Mouse (Mus musculus): Measurements from ENCODE around the gene Nxn.
A peak's percentile ranks its signal among the peaks of the same experiment; 100 is the strongest.

The Nxn gene

DNA sequence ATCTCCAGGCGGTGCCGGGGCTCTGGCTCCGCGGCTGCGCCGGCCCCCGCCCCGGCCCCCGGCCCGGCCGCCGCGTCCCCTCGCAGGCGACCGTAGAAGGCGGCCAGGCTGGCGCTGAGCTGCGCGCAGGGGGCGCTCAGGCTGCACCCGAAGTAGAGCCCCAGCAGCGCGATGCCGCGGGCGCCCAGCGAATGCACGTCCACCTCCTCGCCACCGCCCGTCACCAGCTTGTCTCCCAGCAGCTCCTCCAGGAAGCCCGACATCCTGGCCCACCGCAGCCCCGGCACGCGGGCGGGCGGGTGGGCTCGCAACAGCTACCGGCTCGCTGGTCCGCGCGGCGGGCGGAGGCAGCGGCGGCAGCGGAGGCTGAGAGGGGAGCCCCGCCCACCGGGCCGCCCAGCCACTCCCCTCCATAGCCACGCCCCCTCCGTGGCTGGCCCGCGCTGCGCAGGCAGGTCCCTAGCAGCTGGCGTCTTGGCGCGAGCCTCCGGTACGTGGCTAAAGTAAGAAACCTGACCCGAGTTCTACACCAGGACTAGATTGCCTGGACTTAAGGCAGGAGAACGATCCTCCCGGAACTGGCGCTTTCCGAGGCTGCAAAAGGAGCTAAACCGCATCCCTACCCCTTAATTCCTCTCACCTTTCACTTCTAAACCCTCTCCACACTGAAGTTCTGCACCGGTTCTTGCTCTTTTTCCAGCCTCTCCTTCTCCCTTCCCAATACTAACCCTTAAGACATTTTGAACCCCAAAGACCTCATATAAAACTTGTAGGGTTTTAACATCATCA, at the start of gene Nxn:
TSS of gene Nxn (minus strand) at position 343 of the 789 bp plus-strand sequence.
- DNase-seq (ENCODE audit: low spot score), result peak; percentile 96

DNA sequence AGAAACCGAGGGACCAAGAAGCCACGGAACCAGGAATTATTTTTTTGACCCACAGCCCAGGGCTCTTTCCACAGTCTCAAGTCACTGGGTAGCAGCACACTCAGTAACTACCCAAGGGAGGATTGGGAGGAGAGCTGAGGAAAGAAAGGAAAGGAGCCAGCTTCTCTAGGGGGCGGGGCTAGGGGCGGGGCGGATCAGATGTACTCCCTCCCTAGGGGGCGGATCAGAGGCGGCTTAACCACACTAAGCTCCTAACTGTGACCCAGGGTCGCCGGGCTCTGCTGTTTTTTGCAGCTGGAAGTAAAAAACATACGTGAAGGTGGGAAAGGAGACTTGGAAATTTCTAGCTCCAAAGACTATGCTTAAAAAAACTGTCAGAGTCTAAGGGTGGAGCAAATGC, 47.3 kb upstream of the Nxn start:
- no peak for DNase-seq (ENCODE audit: low spot score)

DNA sequence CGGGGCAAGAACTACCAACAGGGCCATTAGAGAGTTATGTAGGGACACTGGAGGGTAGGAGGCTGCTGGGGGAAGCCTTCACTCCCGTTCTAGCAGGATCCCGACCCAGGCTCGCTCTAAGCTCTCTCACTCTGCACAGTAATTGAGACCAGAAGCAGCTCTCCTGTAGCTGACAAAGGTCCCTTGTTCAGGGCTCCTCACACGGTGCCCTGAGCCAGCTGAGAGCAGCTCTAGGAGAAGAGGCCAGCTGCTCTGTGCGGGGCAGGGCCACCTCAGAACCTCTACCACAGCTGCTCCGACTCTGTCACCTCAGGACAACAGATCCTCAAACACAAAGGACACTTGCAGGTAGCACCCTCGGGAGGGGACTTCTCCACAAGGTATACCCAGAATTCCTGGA, 46.5 kb upstream of the Nxn start:
- no peak for DNase-seq (ENCODE audit: low spot score)

DNA sequence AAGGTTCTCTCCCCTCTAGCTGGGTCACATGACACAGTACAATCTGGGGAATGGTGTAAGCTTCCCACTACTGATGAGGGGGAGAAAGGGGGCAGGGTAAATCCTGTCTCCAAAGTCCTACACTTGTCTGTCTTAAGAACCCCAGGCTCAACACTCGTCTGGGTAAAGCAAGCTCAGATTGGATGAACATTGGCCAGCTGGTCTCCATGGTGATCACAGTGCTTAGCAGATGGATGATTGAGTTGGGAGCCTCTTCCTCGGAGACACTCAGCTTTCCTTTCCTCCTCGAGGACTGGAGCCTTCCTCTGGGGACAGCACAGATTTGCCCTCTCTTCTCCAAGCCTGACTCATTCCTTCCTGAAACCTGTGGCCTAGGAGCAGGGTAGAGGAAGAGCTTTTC, 40.7 kb upstream of the Nxn start:
- DNase-seq (ENCODE audit: low spot score), result no peak

DNA sequence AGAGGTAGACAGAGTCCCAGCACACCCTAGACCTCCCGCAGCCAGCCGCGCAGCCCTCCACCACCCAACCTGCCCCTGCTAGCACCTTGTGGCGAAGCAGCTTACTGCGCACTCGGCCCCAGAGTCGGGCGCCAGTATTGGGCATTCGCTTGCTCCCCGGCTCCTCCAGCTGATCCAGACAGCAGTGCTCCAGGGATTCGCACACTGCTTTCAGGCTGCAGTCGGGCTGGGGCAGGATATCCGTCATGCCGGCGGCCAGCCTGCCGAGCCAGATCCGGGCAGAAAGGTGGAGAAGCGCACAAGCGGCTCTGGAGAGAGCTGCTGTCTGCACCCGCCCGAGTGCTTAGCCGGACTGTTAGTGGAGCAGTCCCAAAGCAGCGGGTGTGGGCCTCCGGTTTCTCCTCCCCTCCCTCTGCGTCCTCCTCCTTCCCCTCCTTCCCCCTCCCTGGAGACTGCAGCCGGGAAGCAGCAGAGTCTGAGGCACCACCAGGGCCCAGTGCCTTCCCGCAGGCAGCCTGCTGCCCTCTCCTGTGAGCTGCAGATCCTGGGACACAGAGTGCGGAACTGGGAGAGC, 38.0 kb upstream of the Nxn start:
- peak; percentile 66 for DNase-seq (ENCODE audit: low spot score)

DNA sequence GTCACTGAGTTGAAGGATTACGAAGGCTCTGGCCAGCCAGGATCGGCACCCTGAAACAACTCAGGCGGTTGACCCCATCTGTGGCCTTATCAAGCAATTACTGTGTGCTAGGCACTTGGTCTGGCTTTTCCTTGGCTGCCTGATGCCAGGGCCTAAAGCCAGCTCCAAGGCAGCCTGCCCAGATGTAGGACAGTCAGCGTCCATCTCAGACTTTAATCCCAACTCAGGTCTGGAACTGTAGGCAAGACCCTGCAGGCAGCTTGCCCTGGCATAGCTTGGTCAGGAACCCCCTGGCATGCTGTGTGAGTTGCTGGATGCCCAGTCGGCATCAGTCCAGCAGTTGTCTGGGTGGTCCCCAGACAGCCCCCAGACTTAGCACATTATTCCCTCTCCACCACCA, 37.1 kb upstream of the Nxn start:
- DNase-seq (ENCODE audit: low spot score), result no peak

DNA sequence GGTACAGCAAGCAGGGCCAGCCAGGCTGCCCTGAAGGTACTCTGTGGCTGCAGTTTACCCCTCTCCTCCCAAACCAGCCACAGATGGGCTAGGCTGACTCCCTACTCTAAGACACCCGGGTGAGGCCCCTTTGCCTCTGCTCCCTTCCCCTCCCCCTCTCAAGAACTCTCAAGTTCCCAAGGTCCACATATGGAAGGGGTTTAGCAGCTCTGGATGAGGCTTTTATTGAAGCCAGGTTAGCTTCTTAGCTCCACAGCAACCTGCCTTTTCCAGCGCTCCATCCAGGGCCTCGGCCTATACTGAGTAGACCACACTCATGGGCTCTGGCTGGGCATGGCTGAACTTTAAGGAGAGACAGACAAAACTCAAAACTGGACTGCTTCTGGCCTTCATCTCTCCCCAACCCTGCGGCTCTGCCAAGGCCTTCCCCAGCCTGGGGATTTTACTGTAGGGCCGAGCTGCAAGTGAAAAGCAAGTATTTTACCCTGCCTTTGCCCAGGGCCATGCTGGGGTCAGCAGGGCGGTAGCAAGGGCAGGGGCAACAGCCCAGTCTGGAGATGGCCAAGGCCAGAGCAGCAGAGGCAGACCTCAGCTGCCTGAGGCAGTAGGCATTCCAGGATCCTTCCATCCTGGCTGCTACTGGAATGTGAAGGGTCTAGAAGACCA, 31.2 kb upstream of the Nxn start:
- no peak for DNase-seq (ENCODE audit: low spot score)

DNA sequence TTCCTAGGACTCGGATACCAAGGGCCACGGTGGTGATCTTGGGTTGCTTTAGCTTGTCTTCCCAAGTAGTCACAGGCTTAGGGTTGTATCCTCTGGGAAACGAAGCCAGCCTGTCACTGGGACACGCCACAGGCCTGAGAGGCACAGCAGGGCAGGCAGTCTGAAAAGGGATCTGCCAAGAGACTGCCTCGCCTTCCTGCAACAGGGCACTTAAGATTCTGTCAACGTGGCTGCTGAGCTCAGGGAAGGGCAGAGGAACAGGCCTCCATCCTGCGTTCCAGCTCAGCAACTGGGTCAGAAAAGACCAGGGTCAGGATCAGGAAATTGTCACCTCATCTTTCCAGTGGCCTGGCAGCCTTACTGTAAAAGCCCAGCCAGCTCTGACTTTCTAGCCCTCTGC, 30.6 kb upstream of the Nxn start:
- DNase-seq (ENCODE audit: low spot score), result no peak

DNA sequence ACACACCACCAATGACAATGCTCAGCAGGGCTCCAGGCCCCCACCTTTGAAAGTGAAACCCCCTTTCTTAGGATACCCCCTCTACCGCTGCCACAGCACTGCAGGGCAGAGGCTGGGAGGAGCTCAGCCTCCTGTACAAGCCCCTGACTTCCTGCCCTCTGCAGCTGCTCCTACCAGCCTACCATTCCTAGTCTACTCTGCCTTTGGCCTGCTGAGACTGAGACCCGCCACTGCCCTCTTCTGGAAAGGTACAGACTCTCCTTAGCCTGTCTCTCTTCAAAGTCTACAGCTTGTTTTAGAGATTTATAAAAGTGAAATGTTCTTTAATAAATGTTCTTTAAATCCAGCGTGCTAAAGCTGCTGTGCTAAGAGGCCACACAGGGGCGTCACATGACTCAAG, 30.1 kb upstream of the Nxn start:
- DNase-seq (ENCODE audit: low spot score), result no peak

DNA sequence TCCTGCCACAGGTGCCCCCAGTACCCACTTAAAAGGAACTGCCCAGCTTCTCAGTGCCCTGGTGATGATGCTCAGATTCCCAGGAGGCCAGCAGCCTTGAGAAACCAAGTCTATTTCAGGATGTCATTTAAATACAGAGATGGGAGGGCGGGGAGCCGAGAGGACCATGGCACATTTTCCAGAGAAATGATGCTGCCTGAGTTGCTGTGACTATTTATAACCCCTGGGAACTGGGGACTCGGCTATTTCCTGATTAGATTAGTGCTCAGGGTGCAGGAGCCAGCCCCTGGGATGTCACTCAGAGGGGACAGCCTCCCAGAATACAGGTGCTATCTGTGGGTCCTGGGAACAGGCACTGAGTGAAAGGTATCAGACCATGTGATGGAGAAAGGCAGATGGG, 28.8 kb upstream of the Nxn start:
- no peak for DNase-seq (ENCODE audit: low spot score)

DNA sequence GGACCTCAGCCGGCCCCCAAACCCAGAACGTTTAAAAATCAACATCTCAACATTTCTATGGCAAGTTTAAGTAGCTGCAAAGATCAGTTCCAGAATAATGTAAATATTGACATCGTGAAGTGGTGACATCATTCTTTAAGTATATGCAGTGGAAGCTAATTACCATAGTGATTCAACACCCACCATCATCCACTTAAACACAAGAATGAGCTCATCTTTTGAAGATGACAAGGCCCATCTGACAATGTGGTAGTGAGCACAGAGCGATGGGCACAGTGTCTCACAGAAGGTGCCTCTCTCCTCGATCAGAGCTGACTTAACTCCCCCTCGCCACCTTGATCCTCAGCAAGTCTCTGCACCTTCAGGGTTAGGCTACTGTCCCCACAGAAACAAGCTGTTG, 26.8 kb upstream of the Nxn start:
- no peak for DNase-seq (ENCODE audit: low spot score)

DNA sequence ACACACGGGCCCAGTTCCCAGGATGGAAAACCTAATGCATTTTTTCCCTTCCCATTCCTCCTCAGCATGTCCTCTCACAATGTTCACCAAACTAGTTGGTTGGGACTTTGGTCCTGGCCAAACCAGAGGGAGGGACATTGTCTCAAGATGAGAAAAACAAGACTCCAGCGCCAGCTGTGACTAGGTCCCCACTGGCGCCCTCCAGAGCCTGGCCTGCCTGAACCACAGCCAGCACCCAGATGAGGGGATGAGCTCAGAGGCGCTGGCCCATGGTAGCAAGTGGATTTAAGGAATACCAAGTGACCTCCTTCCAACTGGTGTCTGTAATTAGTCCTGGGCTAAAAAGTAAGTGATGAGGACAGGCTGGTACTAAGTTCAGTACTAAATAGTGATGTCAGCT, 22.0 kb upstream of the Nxn start:
- no peak for DNase-seq (ENCODE audit: low spot score)

DNA sequence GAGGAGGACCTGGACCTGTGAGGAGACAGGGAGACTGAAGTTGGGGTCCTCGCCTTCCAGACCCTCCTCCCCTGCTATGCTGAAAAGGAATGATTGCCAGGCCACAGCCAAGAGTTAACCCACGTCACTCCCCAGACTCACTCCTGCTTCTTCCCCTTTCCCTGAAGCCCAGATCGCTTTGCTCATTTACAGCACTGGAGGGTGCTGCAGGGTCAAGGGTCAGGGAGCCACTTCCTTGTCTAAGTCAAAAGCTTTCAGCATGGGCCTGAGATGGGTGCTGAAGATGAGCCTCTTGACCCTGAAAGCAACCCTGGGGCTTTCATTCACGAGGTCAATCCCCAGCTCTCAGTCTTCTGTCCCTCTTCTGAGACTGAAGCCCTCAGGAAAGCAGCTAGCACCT, 20.2 kb upstream of the Nxn start:
- peak; percentile 64 for DNase-seq (ENCODE audit: low spot score)

DNA sequence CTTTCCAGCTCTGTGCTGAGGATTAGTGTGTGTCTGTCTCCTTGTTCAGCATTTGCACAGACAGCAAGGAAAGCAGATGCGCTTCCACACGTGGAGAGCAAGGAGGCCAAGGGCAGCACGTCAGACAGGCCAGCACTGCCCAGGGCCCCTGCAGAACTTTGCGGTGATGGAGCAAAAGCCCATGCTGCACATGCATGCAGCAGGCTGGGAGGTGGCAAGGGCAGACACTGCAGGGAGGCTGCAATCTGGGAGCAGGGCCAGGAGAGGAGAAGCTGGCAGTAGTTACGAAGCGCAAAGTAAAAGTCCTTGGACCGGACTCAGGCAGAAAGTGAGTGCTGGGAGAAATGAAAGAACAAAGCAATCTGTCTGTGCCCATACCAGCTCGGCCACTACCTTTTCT, 19.5 kb upstream of the Nxn start:
- DNase-seq (ENCODE audit: low spot score), result peak; percentile 66

DNA sequence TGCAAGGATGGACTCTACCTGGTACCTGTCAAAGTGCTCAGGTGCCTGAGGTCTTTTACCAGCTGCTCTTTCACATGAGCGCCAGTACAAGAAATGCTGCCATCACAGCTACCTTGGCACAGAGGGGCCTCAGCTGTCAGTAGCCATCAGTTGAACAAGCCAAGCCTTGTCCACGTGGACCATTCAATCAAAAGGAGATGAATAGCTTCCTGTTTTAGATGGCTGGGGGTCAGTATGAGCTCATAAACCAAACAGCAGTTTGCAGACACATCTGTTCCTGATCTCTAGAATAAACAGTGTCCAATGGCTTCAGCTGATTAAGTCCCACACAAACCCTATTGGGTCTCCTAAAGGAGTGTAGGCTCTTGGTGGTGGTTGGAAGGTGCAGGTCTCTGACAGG, 17.0 kb upstream of the Nxn start:
- DNase-seq (ENCODE audit: low spot score), result no peak

DNA sequence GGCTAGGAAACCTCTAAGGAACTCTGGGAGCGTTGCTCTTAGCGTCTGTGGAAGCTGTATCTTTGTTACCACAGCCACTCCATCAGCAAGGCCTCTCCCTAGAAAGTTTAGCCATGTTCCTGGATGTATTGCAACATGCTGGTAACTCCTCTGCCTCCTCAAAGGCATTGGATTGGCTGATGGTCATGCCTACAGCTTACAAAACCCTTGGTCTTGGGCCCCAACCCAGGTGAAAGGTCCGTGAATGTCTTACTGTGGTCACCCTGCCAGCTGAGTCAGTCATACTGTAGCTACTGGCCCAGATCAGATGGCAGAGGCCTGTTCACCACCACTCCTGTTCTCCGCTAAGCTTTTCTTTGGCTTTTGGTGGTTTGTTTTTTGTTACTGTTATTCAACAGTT, 16.1 kb upstream of the Nxn start:
- no peak for DNase-seq (ENCODE audit: low spot score)

DNA sequence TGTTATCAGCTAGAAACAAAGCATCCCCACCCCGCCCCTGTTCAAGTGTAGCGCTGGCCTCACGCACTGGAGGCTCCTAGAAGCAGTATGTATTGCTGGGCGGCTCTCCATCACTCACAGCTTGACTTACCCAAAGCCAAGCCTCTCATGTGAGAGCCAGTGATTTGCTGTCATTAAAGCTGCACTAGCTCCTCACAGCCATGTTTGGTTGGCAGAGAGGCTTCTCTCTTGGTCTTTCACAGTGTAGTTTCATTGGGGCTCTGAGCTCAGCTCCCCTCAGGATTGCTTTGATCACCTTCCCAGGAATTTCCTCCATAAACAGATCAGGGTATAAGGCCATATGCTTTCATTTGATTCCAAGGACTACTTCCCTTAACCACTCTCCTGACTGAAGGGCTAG, 14.3 kb upstream of the Nxn start:
- DNase-seq (ENCODE audit: low spot score), result no peak

DNA sequence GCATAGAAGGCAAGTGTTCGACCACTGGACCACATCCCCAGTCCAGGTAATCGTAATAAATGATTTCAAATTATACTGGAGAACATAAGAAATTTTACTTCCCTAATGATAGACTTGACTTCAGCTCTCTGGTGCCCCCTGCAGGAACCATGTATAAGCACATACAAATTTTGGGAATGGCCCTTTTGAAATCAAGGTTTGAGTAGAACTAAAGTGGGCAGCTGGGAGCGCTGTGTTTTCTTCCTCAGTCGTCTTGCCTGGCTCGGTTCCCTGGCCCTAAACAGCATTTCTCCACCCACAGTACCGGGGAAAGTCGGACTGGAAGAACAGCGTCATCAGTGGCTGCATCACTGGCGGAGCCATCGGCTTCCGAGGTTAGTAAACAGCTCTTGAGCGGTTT, 11.9 kb upstream of the Nxn start:
- peak; percentile 82 for DNase-seq (ENCODE audit: low spot score)

DNA sequence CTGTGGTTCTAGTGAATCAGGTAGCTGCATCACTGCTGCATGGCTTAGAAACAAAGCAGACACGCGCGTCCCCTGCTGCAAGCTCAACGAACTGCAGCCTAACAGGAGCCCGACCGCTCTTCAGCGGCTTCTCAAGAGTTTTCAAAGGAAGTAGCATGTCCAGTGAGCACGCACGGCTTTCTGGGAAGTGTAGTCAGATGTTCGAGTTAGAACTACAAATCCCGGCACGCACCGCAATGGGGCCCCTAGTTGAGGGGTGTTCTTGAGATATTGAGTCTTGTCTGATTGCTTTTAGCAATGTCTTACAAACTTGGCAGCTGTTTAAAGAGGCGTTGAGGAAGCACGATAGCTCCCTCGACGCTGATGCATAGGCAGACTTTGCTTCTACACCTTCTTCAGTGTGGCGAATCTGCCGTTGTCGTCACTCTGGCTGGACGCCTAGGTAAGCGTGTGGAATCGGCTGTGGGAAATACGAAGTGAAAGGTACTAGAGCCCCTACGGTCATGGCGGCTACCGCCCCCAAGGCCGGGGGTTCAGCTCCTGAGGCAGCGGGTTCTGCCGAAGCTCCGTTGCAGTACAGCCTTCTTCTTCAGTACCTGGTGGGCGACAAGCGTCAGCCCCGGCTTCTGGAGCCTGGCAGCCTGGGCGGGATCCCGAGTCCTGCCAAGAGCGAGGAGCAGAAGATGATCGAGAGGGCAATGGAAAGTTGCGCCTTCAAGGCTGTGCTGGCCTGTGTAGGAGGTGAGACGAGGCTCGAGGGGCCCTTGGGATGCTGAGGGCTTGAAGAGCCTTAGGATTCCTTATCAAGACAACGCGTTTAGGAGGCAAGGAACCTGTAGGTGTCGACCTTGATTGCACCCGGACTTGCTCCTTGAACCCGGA, 8.0 kb upstream of the Nxn start, which contains the start of gene Timm22:
TSS of gene Timm22 (plus strand) at position 251 of the 882 bp plus-strand sequence.
- DNase-seq (ENCODE audit: low spot score), result peak; percentile 97

DNA sequence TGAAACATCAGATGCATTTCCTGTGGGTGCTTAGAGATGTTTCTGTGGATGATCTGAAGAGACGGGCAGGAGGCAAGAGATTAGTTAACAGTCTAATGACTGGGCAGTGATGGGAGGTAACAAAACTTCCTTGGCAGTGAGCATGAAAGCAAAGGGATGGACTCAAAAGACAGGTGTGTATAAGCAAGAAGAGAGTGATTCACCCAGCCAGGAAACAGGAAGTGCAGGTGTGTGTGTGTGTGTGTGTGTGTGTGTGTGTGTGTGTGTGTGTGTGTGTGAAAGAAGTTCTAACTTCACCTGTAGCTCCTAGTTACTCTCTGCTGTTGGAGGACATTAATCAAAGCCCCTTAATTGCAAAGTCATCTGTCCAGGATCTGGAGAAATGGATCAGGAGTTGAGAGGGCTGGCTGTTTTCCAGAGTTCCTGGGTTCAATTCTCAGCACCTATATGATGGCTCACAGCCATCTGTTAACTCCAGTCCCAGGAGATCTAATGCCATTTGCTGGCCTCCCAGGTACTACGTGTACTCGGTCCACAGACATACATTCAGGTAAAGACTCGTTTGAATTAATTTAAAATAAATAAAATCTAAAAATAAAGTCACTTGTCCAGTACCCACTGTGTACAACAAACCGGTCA, 6.8 kb upstream of the Nxn start:
- no peak for DNase-seq (ENCODE audit: low spot score)

DNA sequence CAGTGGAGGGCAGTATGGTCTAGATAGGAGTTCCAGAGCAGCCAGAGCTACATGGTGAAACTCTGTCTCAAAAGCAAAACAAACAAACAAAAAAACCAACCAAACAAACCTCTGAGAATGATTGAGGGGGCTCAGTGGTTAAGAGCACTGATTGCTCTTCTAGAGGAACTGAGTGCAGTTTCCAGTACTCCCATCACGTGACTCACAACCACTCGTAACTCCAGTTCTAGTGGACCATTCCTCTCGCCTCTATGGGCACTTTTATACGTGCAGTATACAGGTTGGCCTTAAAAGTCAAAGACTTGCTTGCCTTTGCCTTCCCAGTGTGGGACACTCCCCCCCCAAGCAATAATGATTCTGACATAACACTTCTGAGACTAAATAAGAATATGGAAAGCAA, 6.2 kb upstream of the Nxn start:
- DNase-seq (ENCODE audit: low spot score), result no peak

DNA sequence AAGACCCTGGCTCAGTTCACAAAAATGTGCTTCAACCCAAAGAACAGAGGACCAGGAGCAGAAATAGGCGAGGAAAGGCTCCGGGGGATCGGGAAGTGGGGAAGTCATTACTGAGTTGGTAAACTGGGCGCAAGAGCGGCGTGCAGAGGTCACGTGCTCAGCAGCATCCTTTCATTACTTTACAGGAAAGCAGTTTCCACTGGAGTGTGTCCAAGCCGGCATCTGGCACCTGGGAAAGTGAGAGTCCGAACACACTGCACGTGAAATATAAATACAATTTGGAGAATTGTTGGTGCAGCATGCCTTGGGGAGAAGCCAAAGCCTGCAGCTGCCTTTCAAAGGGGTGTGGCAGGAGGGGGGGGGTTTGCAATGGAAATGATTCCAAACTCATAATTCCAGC, 2.5 kb upstream of the Nxn start:
- no peak for DNase-seq (ENCODE audit: low spot score)
